In genomic region chr11:33871998-33872715, GRCm38 (mm10) we compare ENCODE assay signal across 8 mouse cellular contexts.
DNase-seq lines count a peak whose midpoint lies in the region.

No protein-coding gene starts in this region.

- 41% methylated on average over 9 of the region's 9 CpGs for WGBS in heart, embryonic 10.5 days
- 54% methylated on average over 9 of the region's 9 CpGs for WGBS in embryonic facial prominence, embryonic 10.5 days

- peak overlapping the region; percentile 74 for H3K27ac ChIP-seq in heart, embryonic 10.5 days
- H3K27ac ChIP-seq in embryonic facial prominence, embryonic 10.5 days (replicated peaks): 0 out of 2 replicates have a peak overlapping the region, but pooled peaks have one; percentile 24

- intact Hi-C loops in left cerebral cortex, postnatal 10 days (cut with DNase I): no loop called here

- H3K27me3 ChIP-seq in heart, embryonic 10.5 days (ENCODE audit: insufficient read depth, poor library complexity, severe bottlenecking): no peaks in the 10 kb centered on the region; the same call in 1 of the 2 replicates
- H3K27me3 ChIP-seq in embryonic facial prominence, embryonic 10.5 days (replicated peaks; ENCODE audit: low read depth, poor library complexity, severe bottlenecking): no peaks in the 10 kb centered on the region

- no peaks in the 10 kb centered on the region for H3K9me3 ChIP-seq in heart, embryonic 10.5 days
- 0 out of 2 replicates have a peak, but pooled peaks cover 4% of the 10 kb centered on the region for H3K9me3 ChIP-seq in embryonic facial prominence, embryonic 10.5 days

- peak; percentile 90 for DNase-seq in heart, embryonic 10.5 days (ENCODE audit: low spot score)
- DNase-seq in heart, adult 8-10 months (ENCODE audit: low spot score): no peak
- peak; percentile 39 for DNase-seq in embryonic facial prominence, embryonic 10.5 days (ENCODE audit: low spot score)
- peak; percentile 39 to 57 for DNase-seq in kidney, postnatal 36 days
- peak; percentile 54 to 66 for DNase-seq in lung, postnatal 4 days
- no peak for DNase-seq in right cerebral cortex, postnatal 36 days (ENCODE audit: low spot score in 2 of 2)
- DNase-seq in left cerebral cortex, postnatal 10 days (ENCODE audit: extremely low spot score in 1 of 2, low spot score in 2 of 2): no peak
- DNase-seq in gastrocnemius, adult 8-10 months (ENCODE audit: low spot score in 2 of 2): no peak

- H3K36me3 ChIP-seq in heart, embryonic 10.5 days: no peaks in the 10 kb centered on the region
- H3K36me3 ChIP-seq in embryonic facial prominence, embryonic 10.5 days (replicated peaks): no peaks in the 10 kb centered on the region

- H3K4me1 ChIP-seq in heart, embryonic 10.5 days: peaks cover 23% of the 10 kb centered on the region
- H3K4me1 ChIP-seq in embryonic facial prominence, embryonic 10.5 days: peaks cover 19% of the 10 kb centered on the region

- H3K4me3 ChIP-seq in heart, embryonic 10.5 days: no peak overlapping the region
- H3K4me3 ChIP-seq in embryonic facial prominence, embryonic 10.5 days: no peak overlapping the region

Comparison
In these comparisons a context has a peak if more than half of its experiments do, and no peak if none do; other contexts are left out.
1. DNase-seq: peak in heart, embryonic 10.5 days (single experiment), embryonic facial prominence, embryonic 10.5 days (single experiment), kidney, postnatal 36 days (2 of 2) and lung, postnatal 4 days (2 of 2); none in heart, adult 8-10 months (single experiment), right cerebral cortex, postnatal 36 days (0 of 2), left cerebral cortex, postnatal 10 days (0 of 2) and gastrocnemius, adult 8-10 months (0 of 2).